Mouse (Mus musculus): ENCODE measurements around the gene Slc35f4.
A peak's percentile ranks its signal among the peaks of the same experiment; 100 is the strongest.
"Not testable (repeated sequence)": the region's sequence is repeated elsewhere in the genome, so short reads cannot be mapped to it uniquely, and the experiment has no call there.

Slc35f4 gene

GRCm38 (mm10) chr14:49278880-49279279 is 247.0 kb downstream of the Slc35f4 start:
- no peak for DNase-seq (ENCODE audit: low read depth, low spot score)

- DNase-seq (ENCODE audit: low read depth, low spot score) = not testable (repeated sequence)
Observed at GRCm38 (mm10) chr14:49278479-49278878, 247.4 kb downstream of the Slc35f4 start.

- DNase-seq (ENCODE audit: low read depth, low spot score) = no peak
Observed at GRCm38 (mm10) chr14:49277642-49278041, 248.2 kb downstream of the Slc35f4 start.

GRCm38 (mm10) chr14:49275376-49275775 is 250.5 kb downstream of the Slc35f4 start:
- peak; percentile 81 for DNase-seq (ENCODE audit: low read depth, low spot score)

GRCm38 (mm10) chr14:49265286-49266002 is 260.4 kb downstream of the Slc35f4 start:
- no peak for DNase-seq (ENCODE audit: low read depth, low spot score)
